Mouse (Mus musculus) naive thymus-derived CD4-positive, alpha-beta T cell, adult 5 months (primary cell): ENCODE results near the gene Nxf3. TPM values are rescaled to one million over a fixed set of nuclear protein-coding genes. Genes with fewer than 3 reads are reported as not detected.

ENCODE experiments used
- polyA plus RNA-seq: library from polyadenylated mRNA; unstranded; fragments of 100-300 nt; shearing (Covaris generic); gene quantifications from one replicate; pipeline ENCODE4 v1.2.1, GENCODE M21; 2017

Gene Nxf3
- polyA plus RNA-seq, result not detected

DNA sequence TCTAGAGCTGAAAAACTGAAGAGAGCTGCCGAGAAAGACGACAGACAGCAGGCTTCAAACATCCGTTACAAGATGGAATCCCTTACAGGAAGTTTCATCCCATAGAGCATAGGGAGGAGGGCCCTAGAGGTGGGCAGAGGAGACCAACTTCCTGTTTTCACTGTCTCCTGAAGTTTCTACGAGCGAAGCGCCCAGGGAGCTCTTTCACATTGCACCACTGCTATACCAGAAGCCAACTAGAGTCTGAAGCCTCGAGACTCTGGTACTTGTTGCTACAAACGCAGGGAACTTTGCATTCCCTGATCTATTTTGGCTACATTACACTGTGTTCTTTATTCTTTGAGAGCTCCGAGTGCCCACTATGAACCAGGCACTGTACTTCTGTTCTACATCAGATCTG lies at the start of gene Nxf3:
Nxf3 (minus strand) TSS at position 101 of the 400 bp plus-strand sequence.

GRCm38 (mm10) chrX:136068020-136068419 lies 17.0 kb downstream of the Nxf3 start, which contains the start of gene Bex2:
Gene Bex2, minus strand, starts transcription at chrX:136068236.

DNA sequence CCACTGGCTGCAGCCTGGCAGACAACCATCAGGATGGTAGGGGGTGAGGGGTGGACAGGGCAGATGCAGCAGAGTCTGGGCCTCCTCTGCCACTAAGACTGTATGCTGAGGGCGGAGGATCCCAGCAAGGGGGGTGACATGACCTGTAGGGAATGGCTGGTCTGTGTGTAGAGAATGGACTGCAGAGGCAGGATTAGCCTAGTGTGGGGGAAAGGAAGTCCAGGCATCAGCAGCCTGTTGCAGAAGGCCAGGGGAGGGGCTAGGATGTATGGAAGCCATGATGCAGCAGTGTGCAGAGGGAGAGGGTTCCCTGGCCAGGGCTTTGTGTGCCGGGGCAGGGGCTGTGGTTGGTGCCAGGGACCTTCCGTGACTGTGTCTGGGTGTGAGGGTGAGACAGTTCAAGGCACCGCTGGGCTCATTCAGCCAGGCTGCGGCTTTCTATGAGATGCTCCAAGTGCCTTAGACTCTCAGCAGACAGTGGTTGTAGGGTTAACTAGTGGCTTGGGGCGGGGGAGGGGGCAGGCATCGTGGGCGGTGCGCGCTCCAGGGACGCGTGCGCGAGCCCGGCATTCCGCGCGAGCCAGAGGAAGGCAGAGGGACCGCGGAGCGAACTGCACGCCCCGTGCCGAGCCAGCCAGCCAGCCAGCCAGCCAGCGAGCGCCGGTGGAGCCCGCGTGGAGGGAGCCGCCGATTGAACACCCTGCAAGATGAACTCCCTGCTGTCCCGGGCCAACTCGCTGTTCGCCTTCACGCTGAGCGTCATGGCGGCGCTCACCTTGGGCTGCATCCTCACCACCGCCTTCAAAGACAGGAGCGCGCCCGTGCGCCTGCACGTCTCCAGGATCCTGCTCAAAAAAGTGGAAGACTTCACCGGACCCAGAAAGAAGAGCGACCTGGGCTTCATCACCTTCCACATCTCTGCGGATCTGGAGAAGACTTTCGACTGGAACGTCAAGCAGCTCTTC lies 52.0 kb downstream of the Nxf3 start, which contains the start of gene Arxes1:
Arxes1 (plus strand) TSS at position 569 of the 965 bp plus-strand sequence.

Other genes starting within 250 kb of the Nxf3 start
- 15.1 TPM for gene Gprasp2, start 246.2 kb downstream of the Nxf3 start, polyA plus RNA-seq
- gene Arxes2, start 91.4 kb downstream of the Nxf3 start, polyA plus RNA-seq, result 1.8 TPM
- not detected for gene Arxes1, start 51.9 kb downstream of the Nxf3 start, polyA plus RNA-seq
- gene Bex2, start 17.0 kb downstream of the Nxf3 start, polyA plus RNA-seq, result 0.41 TPM
- gene Bex4, start 53.7 kb upstream of the Nxf3 start, polyA plus RNA-seq, result not detected
- gene Tceal8, start 87.1 kb upstream of the Nxf3 start, polyA plus RNA-seq, result not detected
- not detected for gene Tceal5, start 118.6 kb upstream of the Nxf3 start, polyA plus RNA-seq
- not detected for gene Tceal7, start 129.5 kb upstream of the Nxf3 start, polyA plus RNA-seq
- not detected for gene Bex1, start 130.3 kb upstream of the Nxf3 start, polyA plus RNA-seq
- gene Tceal9, start 159.8 kb upstream of the Nxf3 start, polyA plus RNA-seq, result 42.0 TPM
- 155 TPM for gene Bex3, start 185.0 kb upstream of the Nxf3 start, polyA plus RNA-seq